Mouse (Mus musculus): ENCODE data around the gene Tti1. TPM values are rescaled to one million over a fixed set of nuclear protein-coding genes. Genes with fewer than 3 reads are reported as not detected.

Gene Tti1
- polyA plus RNA-seq, 1 experiment from 2014 or later: 30.1 TPM

- Histone ChIP-seq H3K4me2 (replicated peaks; ENCODE audit: low read depth, low read length) (no peak overlapping the region), H3K9ac (replicated peaks; ENCODE audit: low read length) (no peak overlapping the region), H3K9me3 (ENCODE audit: low read length) (no peaks in the 10 kb centered on the region), H3K36me3 (ENCODE audit: insufficient read depth, low read length) (no peaks in the 10 kb centered on the region), H3K27ac (ENCODE audit: low read length) (no peak overlapping the region), H3K4me3 (ENCODE audit: low read length) (no peak overlapping the region), H3K4me1 (ENCODE audit: insufficient read depth, low read length) (peaks cover 6% of the 10 kb centered on the region; the same call in 1 of the 2 replicates), H3K27me3 (ENCODE audit: insufficient read depth, low read length) (no peaks in the 10 kb centered on the region)
- WGBS: 61% methylated on average over 6 of the region's 6 CpGs
- no peak for ATAC-seq (ENCODE audit: low FRiP score, low TSS enrichment)
These were observed 58.1 kb downstream of the Tti1 start for GRCm38 (mm10) chr2:157970124-157970523.

DNA sequence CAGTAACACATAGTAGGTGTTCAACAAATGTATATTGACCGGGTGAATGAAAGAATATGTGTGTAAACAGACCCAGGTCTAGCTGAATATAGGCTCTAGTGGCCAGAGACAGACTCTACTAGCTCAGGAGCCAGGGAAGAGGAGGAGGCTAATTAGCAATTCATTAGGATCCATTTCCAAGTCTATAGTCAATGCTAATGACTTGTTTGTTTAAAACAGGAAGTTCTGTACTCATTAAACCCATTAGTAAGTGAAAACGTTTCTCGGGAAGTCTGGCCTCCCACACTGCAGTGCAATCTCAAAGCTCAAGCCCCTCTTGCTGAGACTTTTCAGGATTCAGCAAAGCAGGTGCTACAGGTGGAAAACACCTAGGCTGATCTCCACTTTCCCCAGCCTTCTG, 60.4 kb downstream of the Tti1 start:
- 9% methylated on average over 3 of the region's 3 CpGs for WGBS
- Histone ChIP-seq H3K4me3 (ENCODE audit: low read length) (no peak overlapping the region), H3K9me3 (ENCODE audit: low read length) (no peaks in the 10 kb centered on the region), H3K9ac (replicated peaks; ENCODE audit: low read length) (no peak overlapping the region), H3K36me3 (ENCODE audit: insufficient read depth, low read length) (no peaks in the 10 kb centered on the region), H3K27me3 (ENCODE audit: insufficient read depth, low read length) (no peaks in the 10 kb centered on the region), H3K4me2 (replicated peaks; ENCODE audit: low read depth, low read length) (no peak overlapping the region), H3K27ac (ENCODE audit: low read length) (no peak overlapping the region), H3K4me1 (ENCODE audit: insufficient read depth, low read length) (no peaks in the 10 kb centered on the region)
- ATAC-seq (ENCODE audit: low FRiP score, low TSS enrichment): no peak

- Histone ChIP-seq H3K4me1 (ENCODE audit: insufficient read depth, low read length) (0 out of 2 replicates have a peak, but pooled peaks cover 5% of the 10 kb centered on the region), H3K9me3 (ENCODE audit: low read length) (no peaks in the 10 kb centered on the region), H3K4me3 (ENCODE audit: low read length) (no peak overlapping the region), H3K27me3 (ENCODE audit: insufficient read depth, low read length) (no peaks in the 10 kb centered on the region), H3K36me3 (ENCODE audit: insufficient read depth, low read length) (no peaks in the 10 kb centered on the region), H3K27ac (ENCODE audit: low read length) (no peak overlapping the region), H3K9ac (replicated peaks; ENCODE audit: low read length) (no peak overlapping the region), H3K4me2 (replicated peaks; ENCODE audit: low read depth, low read length) (no peak overlapping the region)
- no peak; the same call in 1 of the 2 replicates for ATAC-seq (ENCODE audit: low FRiP score, low TSS enrichment)
- 3% methylated on average over 2 of the region's 2 CpGs for WGBS
These were observed 70.5 kb downstream of the Tti1 start for GRCm38 (mm10) chr2:157957707-157958108.

GRCm38 (mm10) chr2:157953978-157954377, 74.3 kb downstream of the Tti1 start:
- H3K36me3 ChIP-seq (ENCODE audit: insufficient read depth, low read length): no peaks in the 10 kb centered on the region
- 0 out of 2 replicates have a peak, but pooled peaks cover 5% of the 10 kb centered on the region for H3K4me1 ChIP-seq (ENCODE audit: insufficient read depth, low read length)
- H3K4me3 ChIP-seq (ENCODE audit: low read length): no peak overlapping the region
- no peak for ATAC-seq (ENCODE audit: low FRiP score, low TSS enrichment)
- H3K27ac ChIP-seq (ENCODE audit: low read length): no peak overlapping the region
- no peaks in the 10 kb centered on the region for H3K9me3 ChIP-seq (ENCODE audit: low read length)
- WGBS: 67% methylated on average over 5 of the region's 5 CpGs
- H3K9ac ChIP-seq (replicated peaks; ENCODE audit: low read length): no peak overlapping the region
- H3K4me2 ChIP-seq (replicated peaks; ENCODE audit: low read depth, low read length): no peak overlapping the region
- H3K27me3 ChIP-seq (ENCODE audit: insufficient read depth, low read length): no peaks in the 10 kb centered on the region

GRCm38 (mm10) chr2:157944156-157944893, 83.9 kb downstream of the Tti1 start:
- no peak overlapping the region for H3K27ac ChIP-seq (ENCODE audit: low read length)
- peak overlapping the region; percentile 98 for H3K4me2 ChIP-seq (replicated peaks; ENCODE audit: low read depth, low read length)
- peak overlapping the region; percentile 57 for H3K4me3 ChIP-seq (ENCODE audit: low read length)
- H3K27me3 ChIP-seq (ENCODE audit: insufficient read depth, low read length): peaks cover 28% of the 10 kb centered on the region
- no peaks in the 10 kb centered on the region for H3K9me3 ChIP-seq (ENCODE audit: low read length)
- H3K36me3 ChIP-seq (ENCODE audit: insufficient read depth, low read length): no peaks in the 10 kb centered on the region
- 9% methylated on average over 32 of the region's 37 CpGs for WGBS
- peaks cover 24% of the 10 kb centered on the region for H3K4me1 ChIP-seq (ENCODE audit: insufficient read depth, low read length)
- peak; percentile 60 for ATAC-seq (ENCODE audit: low FRiP score, low TSS enrichment)
- H3K9ac ChIP-seq (replicated peaks; ENCODE audit: low read length): peak overlapping the region; percentile 77

- Histone ChIP-seq H3K4me2 (replicated peaks; ENCODE audit: low read depth, low read length) (peak overlapping the region; percentile 98), H3K4me3 (ENCODE audit: low read length) (peak overlapping the region; percentile 57), H3K9ac (replicated peaks; ENCODE audit: low read length) (peak overlapping the region; percentile 77), H3K36me3 (ENCODE audit: insufficient read depth, low read length) (no peaks in the 10 kb centered on the region), H3K9me3 (ENCODE audit: low read length) (no peaks in the 10 kb centered on the region), H3K27ac (ENCODE audit: low read length) (no peak overlapping the region), H3K27me3 (ENCODE audit: insufficient read depth, low read length) (peaks cover 28% of the 10 kb centered on the region), H3K4me1 (ENCODE audit: insufficient read depth, low read length) (peaks cover 24% of the 10 kb centered on the region)
- ATAC-seq (ENCODE audit: low FRiP score, low TSS enrichment): peak; percentile 66; the same call in 1 of the 2 replicates
- under 1% methylated on average over 45 of the region's 47 CpGs for WGBS
These were observed 84.6 kb downstream of the Tti1 start for GRCm38 (mm10) chr2:157943514-157944155.

DNA sequence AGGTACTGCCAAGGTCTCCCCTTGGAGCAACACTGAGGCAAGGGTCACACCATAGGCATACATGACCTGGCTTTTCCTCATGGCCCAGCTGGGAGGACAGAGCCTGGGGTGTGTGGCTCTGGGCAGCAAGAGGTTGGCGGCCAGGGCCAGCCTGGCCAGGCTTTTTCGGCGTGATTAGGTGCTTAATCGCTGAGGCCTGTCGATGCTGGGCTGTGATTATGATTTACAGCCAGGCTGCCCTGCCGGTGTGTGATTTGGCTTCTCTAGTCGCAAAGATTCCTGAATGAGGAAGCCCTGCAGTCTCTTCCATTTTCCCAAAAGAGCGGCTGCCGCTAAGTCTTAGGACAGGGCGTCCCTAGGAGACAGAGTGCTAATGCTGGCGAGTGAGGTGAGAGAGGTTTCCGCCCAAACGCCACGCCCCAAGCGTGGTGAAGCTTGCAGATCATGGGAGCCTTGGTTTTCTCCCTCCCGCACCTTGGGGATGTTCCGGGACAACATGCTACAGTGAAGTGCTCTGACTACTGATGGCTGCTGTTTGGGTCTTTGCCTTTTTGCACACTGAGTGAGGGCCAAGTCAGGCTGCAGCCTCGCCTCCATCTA, 87.5 kb downstream of the Tti1 start:
- peak overlapping the region; percentile 8; the same call in 1 of the 2 replicates for H3K4me3 ChIP-seq (ENCODE audit: low read length)
- H3K27ac ChIP-seq (ENCODE audit: low read length): no peak overlapping the region
- no peak overlapping the region for H3K9ac ChIP-seq (replicated peaks; ENCODE audit: low read length)
- H3K9me3 ChIP-seq (ENCODE audit: low read length): no peaks in the 10 kb centered on the region
- WGBS: 3% methylated on average over 18 of the region's 18 CpGs
- H3K4me1 ChIP-seq (ENCODE audit: insufficient read depth, low read length): peaks cover 24% of the 10 kb centered on the region
- H3K4me2 ChIP-seq (replicated peaks; ENCODE audit: low read depth, low read length): peak overlapping the region; percentile 45
- no peak for ATAC-seq (ENCODE audit: low FRiP score, low TSS enrichment)
- H3K27me3 ChIP-seq (ENCODE audit: insufficient read depth, low read length): peaks cover 28% of the 10 kb centered on the region
- H3K36me3 ChIP-seq (ENCODE audit: insufficient read depth, low read length): no peaks in the 10 kb centered on the region

- no peak overlapping the region for H3K9ac ChIP-seq (replicated peaks; ENCODE audit: low read length)
- 86% methylated on average over 4 of the region's 4 CpGs for WGBS
- H3K9me3 ChIP-seq (ENCODE audit: low read length): no peaks in the 10 kb centered on the region
- no peak overlapping the region for H3K27ac ChIP-seq (ENCODE audit: low read length)
- ATAC-seq (ENCODE audit: low FRiP score, low TSS enrichment): no peak
- peaks cover 19% of the 10 kb centered on the region for H3K27me3 ChIP-seq (ENCODE audit: insufficient read depth, low read length)
- H3K4me1 ChIP-seq (ENCODE audit: insufficient read depth, low read length): peaks cover 12% of the 10 kb centered on the region; the same call in 1 of the 2 replicates
- no peak overlapping the region for H3K4me2 ChIP-seq (replicated peaks; ENCODE audit: low read depth, low read length)
- no peaks in the 10 kb centered on the region for H3K36me3 ChIP-seq (ENCODE audit: insufficient read depth, low read length)
- no peak overlapping the region for H3K4me3 ChIP-seq (ENCODE audit: low read length)
These were observed 91.6 kb downstream of the Tti1 start for GRCm38 (mm10) chr2:157936676-157937075.

GRCm38 (mm10) chr2:157935444-157936171, 92.6 kb downstream of the Tti1 start:
- Histone ChIP-seq H3K4me2 (replicated peaks; ENCODE audit: low read depth, low read length) (no peak overlapping the region), H3K4me1 (ENCODE audit: insufficient read depth, low read length) (peaks cover 4% of the 10 kb centered on the region; the same call in 1 of the 2 replicates), H3K36me3 (ENCODE audit: insufficient read depth, low read length) (no peaks in the 10 kb centered on the region), H3K27me3 (ENCODE audit: insufficient read depth, low read length) (peaks cover 9% of the 10 kb centered on the region), H3K4me3 (ENCODE audit: low read length) (no peak overlapping the region), H3K9me3 (ENCODE audit: low read length) (no peaks in the 10 kb centered on the region), H3K9ac (replicated peaks; ENCODE audit: low read length) (no peak overlapping the region), H3K27ac (ENCODE audit: low read length) (no peak overlapping the region)
- ATAC-seq (ENCODE audit: low FRiP score, low TSS enrichment): no peak
- WGBS: 77% methylated on average over 11 of the region's 11 CpGs
